Mouse (Mus musculus): ENCODE data around the gene Add3. TPM values are rescaled to one million over a fixed set of nuclear protein-coding genes. Genes with fewer than 3 reads are reported as not detected.

Add3 gene
- total RNA-seq, 2 experiments from 2014 or later, result 50.2 to 53.3 TPM

DNA sequence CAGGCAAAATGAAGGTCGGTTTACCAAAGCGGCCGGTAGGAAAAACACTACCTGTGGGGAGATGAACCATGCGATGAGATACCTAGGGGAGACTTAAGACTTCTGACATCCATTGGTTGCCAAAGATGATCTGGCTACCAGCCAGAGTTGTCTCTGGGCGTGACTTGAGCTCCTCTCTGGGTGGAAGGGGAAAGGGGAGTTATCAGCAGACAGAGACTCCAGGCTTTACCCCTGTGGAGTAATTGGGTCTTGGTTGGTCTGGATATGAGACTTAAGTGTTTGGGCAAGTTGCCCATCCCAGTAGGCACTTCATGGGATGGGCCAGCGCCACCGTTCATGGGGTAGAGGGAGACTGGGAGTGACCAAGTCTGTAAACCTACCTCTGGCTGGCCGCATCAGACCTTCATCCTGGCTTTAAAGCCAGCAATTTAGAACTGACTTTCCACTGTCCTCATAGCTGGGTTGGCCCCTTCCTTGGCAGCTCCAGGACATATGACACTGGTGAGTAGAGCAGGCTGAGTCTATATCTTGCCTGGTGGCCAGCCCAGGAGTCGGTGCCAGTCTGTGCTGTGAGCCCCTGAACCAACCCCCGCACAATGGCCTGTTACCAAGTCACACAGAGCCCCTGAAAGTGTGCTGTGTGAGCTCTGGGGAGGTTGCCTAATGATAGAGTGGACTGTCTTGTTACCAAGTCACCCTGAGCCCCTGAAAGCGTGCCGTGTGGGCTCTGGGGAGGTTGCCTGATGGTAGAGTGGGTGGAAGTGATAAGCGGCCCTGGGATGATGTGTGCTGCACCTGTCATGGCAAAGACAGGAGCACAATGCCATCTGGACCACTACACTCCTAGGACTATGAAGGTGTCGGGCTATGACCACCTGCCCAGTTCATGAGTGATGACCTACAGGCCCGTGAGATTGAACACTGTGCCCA lies 117.7 kb downstream of the Add3 start:
- no peak for DNase-seq (ENCODE audit: low spot score)
- intact Hi-C loops (cut with DNase I), result no loop called here

- intact Hi-C loops (cut with DNase I), result no loop called here
- DNase-seq (ENCODE audit: low spot score), result no peak
Measured at GRCm38 (mm10) chr19:53258740-53259506, 118.7 kb downstream of the Add3 start.

DNA sequence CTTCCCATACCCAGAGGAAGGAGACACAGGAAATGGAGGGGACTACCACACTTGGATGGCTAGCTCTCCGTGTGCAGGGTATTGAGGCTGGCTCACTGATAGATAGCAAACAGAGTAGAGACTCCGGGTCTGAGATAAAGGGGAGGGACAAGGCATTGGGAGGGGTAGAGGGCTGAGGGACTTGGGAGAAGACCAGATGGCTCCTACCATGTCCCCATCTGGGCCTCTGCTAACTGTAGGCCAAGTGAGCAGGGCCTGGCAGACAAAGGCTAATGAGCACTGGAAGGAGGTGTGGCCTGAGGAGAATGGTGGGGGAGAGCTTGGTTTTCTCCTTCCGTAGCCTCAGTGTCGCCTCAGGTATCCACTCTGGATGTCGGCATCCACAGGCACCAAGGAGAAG lies 119.3 kb downstream of the Add3 start:
- no peak for DNase-seq (ENCODE audit: low spot score)
- intact Hi-C loops (cut with DNase I), result no loop called here

- intact Hi-C loops (cut with DNase I), result no loop called here
- no peak for DNase-seq (ENCODE audit: low spot score)
Measured at GRCm38 (mm10) chr19:53260261-53260660, 120.0 kb downstream of the Add3 start.

GRCm38 (mm10) chr19:53260828-53261227 lies 120.6 kb downstream of the Add3 start:
- intact Hi-C loops (cut with DNase I), result no loop called here

DNA sequence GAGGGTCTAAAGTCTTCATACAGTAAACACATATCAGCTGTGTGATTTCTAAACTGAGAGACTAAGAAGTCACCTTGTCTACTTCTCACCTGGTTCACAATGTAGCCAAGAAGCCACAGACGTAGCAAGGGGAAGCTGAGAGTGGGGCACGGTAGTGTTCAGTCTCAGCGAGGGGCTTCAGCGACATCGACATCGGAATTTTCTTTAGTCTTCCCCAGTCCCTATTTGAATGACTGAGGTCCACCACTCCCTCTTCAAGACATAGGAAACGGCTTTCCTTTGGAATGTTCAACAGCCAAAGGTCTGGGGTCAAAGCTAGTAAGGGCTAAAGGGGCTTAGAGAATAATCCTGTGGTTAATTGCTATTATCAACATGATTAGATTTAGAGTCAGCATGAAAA lies 121.8 kb downstream of the Add3 start:
- intact Hi-C loops (cut with DNase I), result no loop called here

More at GRCm38 (mm10) chr19:53260828-53261227, 120.6 kb downstream of the Add3 start:
- no peak for DNase-seq (ENCODE audit: low spot score)

GRCm38 (mm10) chr19:53263859-53264733 lies 123.9 kb downstream of the Add3 start:
- DNase-seq (ENCODE audit: low spot score), result no peak
- intact Hi-C loops (cut with DNase I), result no loop called here

More for the DNA sequence above, 121.8 kb downstream of the Add3 start:
- DNase-seq (ENCODE audit: low spot score), result no peak

DNA sequence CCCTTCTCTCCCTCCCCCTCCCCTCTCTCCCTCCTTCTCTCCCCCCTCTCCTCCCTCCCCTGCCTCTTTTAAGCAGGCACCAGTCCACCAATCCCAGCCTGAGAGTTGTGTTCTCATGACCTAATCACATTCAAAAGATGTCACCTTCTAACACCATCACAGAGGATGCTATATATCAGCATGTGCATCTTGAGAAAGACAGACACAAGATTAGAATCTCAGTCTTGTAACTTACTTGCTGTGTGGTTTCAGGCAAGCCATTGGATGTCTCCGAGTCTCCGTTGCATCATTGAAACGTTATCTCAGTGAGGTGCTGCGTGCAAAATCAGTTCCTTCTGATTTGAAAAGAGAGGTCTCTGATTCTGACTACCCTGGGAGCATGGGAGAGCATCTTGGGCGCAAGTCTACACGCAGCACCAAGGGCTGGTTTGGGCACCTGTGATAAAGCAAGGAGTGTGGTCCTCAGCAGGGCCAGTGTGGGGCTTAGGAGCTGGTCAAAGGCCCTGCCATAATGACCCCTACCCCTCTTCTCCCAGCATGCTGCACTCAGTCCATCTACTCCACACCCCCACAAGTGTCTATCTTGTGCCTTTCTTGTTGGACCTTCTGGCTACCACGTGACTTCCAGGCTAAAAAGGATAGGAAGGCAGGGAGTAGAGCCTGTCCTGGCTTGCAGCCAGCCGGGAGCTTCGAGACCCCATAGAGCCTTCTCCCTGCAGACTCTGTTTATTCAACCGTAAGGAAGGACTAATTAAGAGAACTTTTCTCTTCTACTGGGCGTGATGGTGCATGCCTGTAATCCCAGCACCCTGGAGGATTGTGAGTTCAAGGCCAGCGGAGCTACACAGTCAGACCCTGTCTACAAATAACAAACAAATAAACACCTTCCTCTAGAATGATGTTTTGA lies 124.8 kb downstream of the Add3 start:
- no peak for DNase-seq (ENCODE audit: low spot score)
- intact Hi-C loops (cut with DNase I), result no loop called here

DNA sequence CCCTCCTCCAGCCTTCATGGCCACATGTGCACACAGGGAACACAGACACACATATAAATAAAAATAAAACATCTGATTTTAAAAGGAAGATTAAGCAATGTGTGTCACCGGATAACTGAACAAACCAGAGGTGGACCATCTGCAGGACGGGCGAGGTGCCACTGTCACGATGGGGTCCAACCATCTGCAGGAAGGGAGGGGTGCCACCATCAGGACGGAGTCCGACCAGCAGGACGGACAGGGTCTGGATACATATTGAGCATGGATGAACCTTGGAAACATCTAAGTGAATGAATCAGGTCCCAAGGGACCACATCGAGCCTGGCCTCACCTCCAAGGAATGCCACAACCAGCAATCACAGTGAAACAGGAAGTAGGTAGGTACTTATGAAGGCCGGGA lies 127.1 kb downstream of the Add3 start:
- DNase-seq (ENCODE audit: low spot score), result no peak
- intact Hi-C loops (cut with DNase I), result no loop called here

DNA sequence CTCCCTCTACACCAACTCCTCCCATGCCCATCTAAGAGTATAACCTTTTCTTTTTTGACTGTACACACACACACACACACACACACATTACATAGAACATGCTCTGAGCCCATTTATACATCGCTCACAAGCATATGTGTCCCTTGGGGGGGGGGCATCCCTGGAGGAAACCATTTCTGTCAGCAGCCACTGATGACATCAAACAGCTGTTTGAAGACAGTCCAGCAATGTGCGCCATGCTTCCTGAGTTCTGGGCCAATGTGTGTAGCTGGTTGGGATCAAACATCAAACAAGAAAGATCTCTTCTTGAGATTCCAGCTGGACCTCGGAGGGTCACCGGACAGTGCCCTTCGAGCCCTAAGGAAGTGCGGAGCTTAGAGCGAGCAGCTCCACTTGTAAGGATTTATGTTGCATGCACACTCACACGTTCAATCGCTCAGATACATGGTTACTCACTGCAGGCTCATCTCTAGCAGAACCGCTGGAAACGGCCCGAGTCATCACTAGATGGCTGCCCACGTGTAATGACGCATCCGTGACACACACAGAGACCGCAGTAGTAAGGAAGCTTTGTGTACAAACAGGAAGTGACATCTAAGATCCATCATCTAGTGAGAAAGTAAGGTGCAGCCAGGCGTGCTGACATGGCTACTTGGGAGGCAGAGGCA lies 132.9 kb downstream of the Add3 start:
- DNase-seq (ENCODE audit: low spot score), result no peak
- intact Hi-C loops (cut with DNase I), result no loop called here

DNA sequence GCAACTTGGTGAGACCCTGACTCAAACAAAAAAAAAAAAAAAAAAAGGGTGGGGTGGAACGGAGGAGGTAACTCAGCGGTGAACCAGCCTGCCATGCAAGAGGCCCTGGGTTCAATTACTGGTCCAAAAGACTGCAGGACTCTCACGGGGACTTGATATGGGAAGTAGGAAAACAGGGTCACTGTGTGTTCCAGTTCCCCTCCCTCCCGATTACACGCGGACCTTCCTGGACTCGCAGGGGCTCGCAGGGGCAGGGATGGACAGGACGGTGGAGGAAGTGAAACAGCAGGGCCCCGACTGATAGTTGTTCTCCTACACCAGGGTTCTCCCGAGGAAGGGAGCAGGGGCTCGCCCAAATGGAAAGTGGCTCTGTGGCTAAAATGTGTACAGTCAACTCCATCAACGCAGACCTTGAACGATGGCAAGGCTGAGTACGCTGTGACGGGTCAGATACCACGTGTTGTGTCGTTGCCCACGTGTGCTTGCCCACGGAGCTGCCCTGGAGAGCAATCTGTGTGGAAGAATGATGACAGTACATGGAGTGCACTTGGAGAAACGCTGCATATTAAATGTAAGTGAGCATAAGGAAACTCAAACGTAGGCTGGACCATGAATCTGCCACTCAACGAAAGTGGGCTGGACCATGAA lies 133.7 kb downstream of the Add3 start:
- DNase-seq (ENCODE audit: low spot score), result no peak
- intact Hi-C loops (cut with DNase I), result no loop called here

GRCm38 (mm10) chr19:53275204-53275603 lies 135.0 kb downstream of the Add3 start:
- DNase-seq (ENCODE audit: low spot score), result no peak
- intact Hi-C loops (cut with DNase I), result no loop called here

GRCm38 (mm10) chr19:53276902-53277707 lies 136.9 kb downstream of the Add3 start:
- intact Hi-C loops (cut with DNase I), result no loop called here
- DNase-seq (ENCODE audit: low spot score), result no peak

GRCm38 (mm10) chr19:53278491-53279415 lies 138.5 kb downstream of the Add3 start:
- intact Hi-C loops (cut with DNase I), result no loop called here
- peak; percentile 31 for DNase-seq (ENCODE audit: low spot score)

GRCm38 (mm10) chr19:53280254-53280653 lies 140.0 kb downstream of the Add3 start:
- intact Hi-C loops (cut with DNase I), result no loop called here
- DNase-seq (ENCODE audit: low spot score), result no peak

DNA sequence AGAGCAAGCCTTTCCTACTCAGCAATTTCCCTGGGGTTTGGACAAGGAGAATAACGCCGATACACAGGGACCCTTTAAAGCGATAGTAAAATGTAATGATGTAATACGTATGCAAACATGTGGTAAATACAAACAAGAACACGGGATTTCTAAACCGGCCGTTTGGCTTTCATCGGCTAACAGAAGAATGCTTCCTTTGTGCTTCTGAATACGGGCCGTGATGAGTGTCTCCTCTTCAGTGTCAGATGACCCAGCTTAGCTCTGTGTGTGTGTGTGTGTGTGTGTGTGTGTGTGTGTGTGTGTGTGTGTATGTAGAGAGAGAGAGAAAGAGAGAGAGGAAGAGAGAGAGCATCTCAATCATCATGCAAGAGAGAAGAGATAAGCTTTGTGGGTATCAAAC lies 142.3 kb downstream of the Add3 start:
- intact Hi-C loops (cut with DNase I), result no loop called here

More for the DNA sequence above, 142.3 kb downstream of the Add3 start:
- no peak for DNase-seq (ENCODE audit: low spot score)

Measured in heart, postnatal 25 days (tissue).